In the genomic region with DNA sequence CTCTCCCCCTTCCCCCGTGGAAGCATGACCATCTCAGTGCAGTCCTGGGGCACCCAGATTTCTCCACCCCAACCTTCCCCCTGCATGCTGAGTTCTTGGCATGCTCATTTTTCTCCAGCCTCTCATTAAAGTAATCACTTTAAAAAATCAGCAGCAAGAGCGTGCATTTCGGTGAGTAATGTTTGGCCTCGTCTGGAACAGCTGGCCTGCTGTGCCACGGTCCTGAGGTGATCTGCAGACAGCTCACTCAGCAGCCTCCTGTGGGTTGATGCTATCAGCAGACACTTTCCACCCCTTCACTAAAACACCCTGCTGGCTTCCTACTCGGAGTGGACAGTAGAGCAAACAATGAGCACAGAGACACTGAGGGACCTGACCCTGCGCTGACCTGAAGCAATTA, we compare ENCODE assay signal across 19 mouse cellular contexts.
A peak's percentile ranks its signal among the peaks of the same experiment; 100 is the strongest.
DNase-seq lines count a peak whose midpoint lies in the region; ATAC-seq and TF ChIP-seq lines count a peak whose summit lies in the region.
"Had no signal": no experiment of that assay in that cellular context is flagged by ENCODE, and none has a peak within 500 bp of the region (broad histone marks: within the 10 kb centered on the region; RNA-seq: fewer than 3 reads in every experiment).

No protein-coding gene starts in this region.

- no peak overlapping the region for H3K4me3 ChIP-seq in intestine, postnatal 0 days (ENCODE audit: low read depth, low read length)
- no peak overlapping the region for H3K4me3 ChIP-seq in heart, embryonic 10.5 days
- H3K4me3 ChIP-seq: embryonic facial prominence, embryonic 12.5 days; forebrain, embryonic 15.5 days; hindbrain, embryonic 12.5 days; intestine, embryonic 15.5 days had no signal

- H3K4me2 ChIP-seq in intestine, postnatal 0 days (replicated peaks; ENCODE audit: low read depth), result no peak overlapping the region
- H3K4me2 ChIP-seq: embryonic facial prominence, embryonic 12.5 days; forebrain, embryonic 15.5 days; hindbrain, embryonic 12.5 days; intestine, embryonic 15.5 days had no signal

- H3K9me3 ChIP-seq in intestine, postnatal 0 days (ENCODE audit: control insufficient read depth), result no peaks in the 10 kb centered on the region
- no peaks in the 10 kb centered on the region for H3K9me3 ChIP-seq in heart, embryonic 10.5 days
- H3K9me3 ChIP-seq: embryonic facial prominence, embryonic 12.5 days; forebrain, embryonic 15.5 days; hindbrain, embryonic 12.5 days; intestine, embryonic 15.5 days had no signal

- H3K4me1 ChIP-seq in intestine, postnatal 0 days (replicated peaks; ENCODE audit: control insufficient read depth, insufficient read depth, low read length), result no peaks in the 10 kb centered on the region
- H3K4me1 ChIP-seq in heart, embryonic 10.5 days, result peaks cover 21% of the 10 kb centered on the region; the same call in 1 of the 2 replicates
- H3K4me1 ChIP-seq: embryonic facial prominence, embryonic 12.5 days; forebrain, embryonic 15.5 days; hindbrain, embryonic 12.5 days had no signal

- H3K9ac ChIP-seq in intestine, postnatal 0 days (ENCODE audit: low read depth, low read length), result no peak overlapping the region
- H3K9ac ChIP-seq: embryonic facial prominence, embryonic 12.5 days; forebrain, embryonic 15.5 days; hindbrain, embryonic 12.5 days; intestine, embryonic 15.5 days had no signal

- peak; percentile 24 for DNase-seq in adrenal gland, adult 2 months
- DNase-seq in adrenal gland, postnatal 25 days, result no peak
- peak; percentile 86 for DNase-seq in heart, adult 11 months
- no peak for DNase-seq in heart, adult 8-10 months (ENCODE audit: low spot score)
- peak; percentile 56 for DNase-seq in 416B (ENCODE audit: low read depth)
- DNase-seq in adrenal gland, postnatal 14 days, result peak; percentile 9
- no peak for DNase-seq in heart, embryonic 10.5 days (ENCODE audit: low spot score)
- DNase-seq: cerebellum, adult 18-20 months; cerebellum, adult 9-11 months; gastrocnemius, postnatal 10 days; heart, postnatal 10 days; heart, postnatal 4 days; kidney, adult 2 months had no signal

- ATAC-seq in intestine, postnatal 0 days, result no peak
- ATAC-seq: forebrain, embryonic 15.5 days; intestine, embryonic 15.5 days had no signal

- no peaks in the 10 kb centered on the region for H3K27me3 ChIP-seq in intestine, postnatal 0 days (replicated peaks; ENCODE audit: control insufficient read depth, insufficient read depth, low read length)
- no peaks in the 10 kb centered on the region for H3K27me3 ChIP-seq in heart, embryonic 10.5 days (ENCODE audit: insufficient read depth, poor library complexity, severe bottlenecking)
- H3K27me3 ChIP-seq: CH12.LX; embryonic facial prominence, embryonic 12.5 days; forebrain, embryonic 15.5 days; hindbrain, embryonic 12.5 days; intestine, embryonic 15.5 days had no signal

- H3K27ac ChIP-seq in intestine, postnatal 0 days (ENCODE audit: low read depth, low read length), result no peak overlapping the region
- no peak overlapping the region for H3K27ac ChIP-seq in heart, embryonic 10.5 days
- H3K27ac ChIP-seq: embryonic facial prominence, embryonic 12.5 days; forebrain, embryonic 15.5 days; hindbrain, embryonic 12.5 days; intestine, embryonic 15.5 days had no signal

- no peak for TF ChIP-seq CTCF in intestine, postnatal 0 days (IDR thresholded peaks at IDR 0.05; ENCODE audit: low read depth)

- 57% methylated on average over 7 of the region's 7 CpGs for WGBS in intestine, postnatal 0 days
- 29% methylated on average over 7 of the region's 7 CpGs for WGBS in heart, embryonic 10.5 days

- H3K36me3 ChIP-seq in intestine, postnatal 0 days (ENCODE audit: control insufficient read depth, insufficient read depth), result no peaks in the 10 kb centered on the region
- H3K36me3 ChIP-seq in heart, embryonic 10.5 days, result no peaks in the 10 kb centered on the region
- H3K36me3 ChIP-seq: embryonic facial prominence, embryonic 12.5 days; forebrain, embryonic 15.5 days; hindbrain, embryonic 12.5 days; intestine, embryonic 15.5 days had no signal

Comparison
In these comparisons a context has a peak if more than half of its experiments do, and no peak if none do; other contexts are left out.
1. DNase-seq: peak in adrenal gland, adult 2 months (single experiment), heart, adult 11 months (single experiment), 416B (single experiment) and adrenal gland, postnatal 14 days (single experiment); none in adrenal gland, postnatal 25 days (single experiment), heart, adult 8-10 months (single experiment) and heart, embryonic 10.5 days (single experiment).